Mouse (Mus musculus) CH12F3 (cell line): Measurements from ENCODE around the gene Anks1b.

ENCODE experiments used
- in situ Hi-C: fragments of 300-500 bp; cut with MboI; formaldehyde crosslinking; loops from 2 replicates; pipeline ENCODE4 v1.14.3; 2020; ENCODE audit warnings: low sequenced_read_pairs

Anks1b gene

GRCm38 (mm10) chr10:90140947-90141346, 267.6 kb downstream of the Anks1b start:
- in situ Hi-C loops = no loop called here

GRCm38 (mm10) chr10:90144444-90144843, 271.1 kb downstream of the Anks1b start:
- in situ Hi-C loops = no loop called here

GRCm38 (mm10) chr10:90151510-90151909, 278.2 kb downstream of the Anks1b start:
- in situ Hi-C loops = no loop called here

- in situ Hi-C loops = no loop called here
These were observed 296.8 kb downstream of the Anks1b start for GRCm38 (mm10) chr10:90169941-90170580.

- in situ Hi-C loops = no loop called here
These were observed 317.1 kb downstream of the Anks1b start for GRCm38 (mm10) chr10:90190366-90190765.

GRCm38 (mm10) chr10:90196936-90197335, 323.6 kb downstream of the Anks1b start:
- in situ Hi-C loops = no loop called here

- in situ Hi-C loops = no loop called here
These were observed 336.7 kb downstream of the Anks1b start for GRCm38 (mm10) chr10:90210044-90210443.

GRCm38 (mm10) chr10:90220470-90220869, 347.2 kb downstream of the Anks1b start:
- in situ Hi-C loops = no loop called here

GRCm38 (mm10) chr10:90222793-90223495, 349.6 kb downstream of the Anks1b start:
- in situ Hi-C loops = no loop called here

GRCm38 (mm10) chr10:90235273-90235672, 362.0 kb downstream of the Anks1b start:
- in situ Hi-C loops = no loop called here

GRCm38 (mm10) chr10:90237290-90237689, 364.0 kb downstream of the Anks1b start:
- in situ Hi-C loops = no loop called here

GRCm38 (mm10) chr10:90258944-90259714, 385.8 kb downstream of the Anks1b start:
- in situ Hi-C loops = no loop called here

- in situ Hi-C loops = no loop called here
These were observed 398.0 kb downstream of the Anks1b start for GRCm38 (mm10) chr10:90271321-90271720.

GRCm38 (mm10) chr10:90273311-90273710, 400.0 kb downstream of the Anks1b start:
- in situ Hi-C loops = no loop called here

GRCm38 (mm10) chr10:90286589-90286988, 413.3 kb downstream of the Anks1b start:
- in situ Hi-C loops = no loop called here

GRCm38 (mm10) chr10:90303249-90303648, 429.9 kb downstream of the Anks1b start:
- in situ Hi-C loops = no loop called here

GRCm38 (mm10) chr10:90306156-90306555, 432.8 kb downstream of the Anks1b start:
- in situ Hi-C loops = no loop called here

- in situ Hi-C loops = no loop called here
These were observed 434.7 kb downstream of the Anks1b start for GRCm38 (mm10) chr10:90307931-90308555.

- in situ Hi-C loops = no loop called here
These were observed 456.5 kb downstream of the Anks1b start for GRCm38 (mm10) chr10:90329781-90330180.

- in situ Hi-C loops = no loop called here
These were observed 472.1 kb downstream of the Anks1b start for GRCm38 (mm10) chr10:90345394-90345793.

GRCm38 (mm10) chr10:90356258-90356657, 482.9 kb downstream of the Anks1b start:
- in situ Hi-C loops = no loop called here
